Mouse (Mus musculus): Measurements from ENCODE around the gene Ddah2. TPM values are rescaled to one million over a fixed set of nuclear protein-coding genes. Genes with fewer than 3 reads are reported as not detected.

Ddah2 gene
- polyA plus RNA-seq, 1 experiment from 2014 or later = 653 TPM

DNA sequence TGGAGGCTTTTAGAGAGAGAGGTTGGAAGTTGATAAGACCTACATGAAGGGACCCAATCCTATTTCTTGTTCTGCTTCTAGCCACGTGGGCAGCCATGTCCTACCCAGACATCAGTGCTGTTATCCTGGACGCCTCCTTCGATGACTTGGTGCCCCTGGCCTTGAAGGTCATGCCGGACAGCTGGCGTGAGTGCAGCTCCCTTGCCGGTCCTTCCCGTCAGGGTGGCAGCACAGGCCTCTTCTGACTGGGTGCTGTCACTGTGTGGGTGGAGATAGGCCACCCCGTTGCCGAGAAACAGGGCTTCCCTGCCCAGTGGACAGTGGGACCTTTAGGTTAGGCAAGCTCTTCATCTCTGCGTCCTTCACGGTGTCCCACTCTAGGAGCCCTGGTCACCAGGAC is 42.3 kb downstream of the Ddah2 start:
- Histone ChIP-seq H3K27me3 (ENCODE audit: control insufficient read depth, insufficient read depth, low read length) (no peaks in the 10 kb centered on the region), H3K4me1 (ENCODE audit: control insufficient read depth, insufficient read depth, low read length) (peaks cover 5% of the 10 kb centered on the region), H3K9ac (ENCODE audit: low read length) (no peak overlapping the region), H3K4me3 (ENCODE audit: low read depth, low read length) (no peak overlapping the region), H3K27ac (ENCODE audit: low read depth, low read length) (no peak overlapping the region), H3K4me2 (no peak overlapping the region), H3K9me3 (ENCODE audit: control insufficient read depth, low read length) (no peaks in the 10 kb centered on the region), H3K36me3 (ENCODE audit: control insufficient read depth, insufficient read depth, low read length) (peaks cover 8% of the 10 kb centered on the region)
- DNase-seq (ENCODE audit: low spot score, missing footprints) (no peak), ATAC-seq (ENCODE audit: low FRiP score) (no peak)
- WGBS = 89% methylated on average over 11 of the region's 11 CpGs

DNA sequence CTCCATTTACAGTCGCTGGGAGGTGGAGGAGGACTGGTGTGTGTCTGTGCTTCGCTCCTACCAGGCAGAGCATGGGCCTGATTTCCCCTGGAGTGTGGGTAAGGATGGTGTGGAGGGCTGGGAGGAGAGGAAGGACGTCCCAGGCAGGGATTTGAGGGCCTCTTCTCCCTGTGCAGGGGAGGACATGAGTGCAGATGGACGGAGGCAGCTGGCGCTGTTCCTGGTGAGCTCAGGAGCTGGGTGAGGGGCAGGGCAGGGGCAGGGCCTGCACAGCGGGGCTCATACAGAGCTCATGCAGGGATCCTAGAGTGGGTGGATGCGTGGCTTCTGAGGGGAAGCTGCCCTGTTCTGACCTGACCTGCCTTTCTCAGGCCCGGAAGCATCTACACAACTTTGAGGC is 43.5 kb downstream of the Ddah2 start:
- Histone ChIP-seq H3K36me3 (ENCODE audit: control insufficient read depth, insufficient read depth, low read length) (peaks cover 6% of the 10 kb centered on the region), H3K4me1 (ENCODE audit: control insufficient read depth, insufficient read depth, low read length) (peaks cover 8% of the 10 kb centered on the region), H3K4me3 (ENCODE audit: low read depth, low read length) (no peak overlapping the region), H3K27me3 (ENCODE audit: control insufficient read depth, insufficient read depth, low read length) (no peaks in the 10 kb centered on the region), H3K27ac (ENCODE audit: low read depth, low read length) (no peak overlapping the region), H3K9ac (ENCODE audit: low read length) (no peak overlapping the region), H3K9me3 (ENCODE audit: control insufficient read depth, low read length) (no peaks in the 10 kb centered on the region), H3K4me2 (no peak overlapping the region)
- DNase-seq (ENCODE audit: low spot score, missing footprints) (no peak), ATAC-seq (ENCODE audit: low FRiP score) (no peak)
- 76% methylated on average over 8 of the region's 8 CpGs for WGBS

DNA sequence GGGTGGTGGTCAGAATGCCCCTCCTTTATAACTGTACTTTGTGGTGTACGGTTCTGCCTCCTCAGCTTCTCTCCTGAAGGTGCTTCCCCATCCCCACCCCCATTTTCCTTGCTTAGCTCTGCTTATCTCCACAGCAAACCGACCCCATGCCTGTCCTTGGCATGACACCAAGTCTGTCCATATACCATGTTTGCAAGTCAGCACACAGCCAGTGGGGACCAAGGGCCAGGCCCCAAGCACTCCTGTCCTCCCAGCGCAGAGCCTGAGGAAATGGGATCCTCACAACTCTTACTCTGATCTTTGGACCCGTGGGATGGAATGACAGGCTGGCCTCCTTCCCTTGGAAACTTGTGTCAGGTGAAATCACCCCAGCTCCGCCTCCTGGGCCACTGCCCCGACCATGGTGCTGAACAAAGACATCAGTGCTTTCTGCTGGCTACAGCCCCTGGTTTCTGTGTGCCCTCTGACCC is 44.4 kb downstream of the Ddah2 start:
- Histone ChIP-seq H3K4me3 (ENCODE audit: low read depth, low read length) (no peak overlapping the region), H3K9me3 (ENCODE audit: control insufficient read depth, low read length) (no peaks in the 10 kb centered on the region), H3K27ac (ENCODE audit: low read depth, low read length) (no peak overlapping the region), H3K27me3 (ENCODE audit: control insufficient read depth, insufficient read depth, low read length) (no peaks in the 10 kb centered on the region), H3K4me1 (ENCODE audit: control insufficient read depth, insufficient read depth, low read length) (peaks cover 8% of the 10 kb centered on the region), H3K36me3 (ENCODE audit: control insufficient read depth, insufficient read depth, low read length) (peaks cover 4% of the 10 kb centered on the region), H3K9ac (ENCODE audit: low read length) (no peak overlapping the region), H3K4me2 (no peak overlapping the region)
- DNase-seq (ENCODE audit: low spot score, missing footprints) = no peak
- ATAC-seq (ENCODE audit: low FRiP score) = no peak
- 66% methylated on average over 6 of the region's 6 CpGs for WGBS

DNA sequence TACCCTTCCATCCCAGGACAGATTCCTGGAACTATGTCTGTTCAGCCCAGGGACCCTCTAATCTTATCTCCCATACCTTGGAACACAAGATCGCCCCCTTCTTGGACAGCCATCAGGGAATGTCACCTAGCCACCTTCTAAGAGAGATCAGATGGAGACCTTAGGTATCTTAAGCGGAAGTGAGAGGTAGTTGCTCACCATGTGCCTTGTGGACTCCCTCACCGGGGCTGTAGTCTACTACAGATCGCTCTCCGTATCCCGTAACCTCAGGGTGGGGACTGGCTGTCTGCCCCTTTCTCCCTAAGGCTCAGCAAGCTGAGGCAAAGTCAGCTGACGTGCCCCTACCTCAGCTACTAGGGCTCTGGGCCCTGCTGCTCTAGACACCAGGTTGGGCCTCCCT is 45.2 kb downstream of the Ddah2 start:
- H3K4me3 ChIP-seq (ENCODE audit: low read depth, low read length) = no peak overlapping the region
- no peaks in the 10 kb centered on the region for H3K9me3 ChIP-seq (ENCODE audit: control insufficient read depth, low read length)
- H3K36me3 ChIP-seq (ENCODE audit: control insufficient read depth, insufficient read depth, low read length) = peaks cover 4% of the 10 kb centered on the region
- no peak overlapping the region for H3K4me2 ChIP-seq
- H3K27ac ChIP-seq (ENCODE audit: low read depth, low read length) = no peak overlapping the region
- ATAC-seq (ENCODE audit: low FRiP score) = no peak
- no peak for DNase-seq (ENCODE audit: low spot score, missing footprints)
- WGBS = 95% methylated on average over 7 of the region's 7 CpGs
- H3K4me1 ChIP-seq (ENCODE audit: control insufficient read depth, insufficient read depth, low read length) = peaks cover 8% of the 10 kb centered on the region
- no peaks in the 10 kb centered on the region for H3K27me3 ChIP-seq (ENCODE audit: control insufficient read depth, insufficient read depth, low read length)
- H3K9ac ChIP-seq (ENCODE audit: low read length) = no peak overlapping the region

DNA sequence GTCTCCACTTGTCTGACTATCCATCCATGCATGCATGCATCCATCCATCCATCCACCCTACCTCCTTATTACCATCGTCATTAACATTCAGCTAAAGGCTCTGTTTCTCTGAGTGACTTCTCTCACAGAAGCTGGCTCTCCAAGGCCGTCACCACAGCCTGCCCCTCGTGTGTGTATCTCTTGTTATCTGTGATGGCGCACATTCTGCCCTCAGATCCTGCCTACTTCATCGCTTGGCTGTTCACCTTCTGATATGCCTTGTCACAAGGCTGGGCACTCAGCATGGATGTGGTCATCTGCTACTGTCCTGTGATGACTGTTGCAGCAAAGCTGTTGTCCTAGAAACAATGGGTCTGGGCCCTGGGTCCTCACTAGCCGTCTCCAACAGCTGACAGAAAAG is 45.9 kb downstream of the Ddah2 start:
- Histone ChIP-seq H3K9ac (ENCODE audit: low read length) (no peak overlapping the region), H3K4me3 (ENCODE audit: low read depth, low read length) (no peak overlapping the region), H3K9me3 (ENCODE audit: control insufficient read depth, low read length) (no peaks in the 10 kb centered on the region), H3K27me3 (ENCODE audit: control insufficient read depth, insufficient read depth, low read length) (no peaks in the 10 kb centered on the region), H3K4me1 (ENCODE audit: control insufficient read depth, insufficient read depth, low read length) (peaks cover 8% of the 10 kb centered on the region), H3K4me2 (no peak overlapping the region), H3K36me3 (ENCODE audit: control insufficient read depth, insufficient read depth, low read length) (peaks cover 4% of the 10 kb centered on the region), H3K27ac (ENCODE audit: low read depth, low read length) (no peak overlapping the region)
- ATAC-seq (ENCODE audit: low FRiP score) (no peak), DNase-seq (ENCODE audit: low spot score, missing footprints) (no peak)
- WGBS = 81% methylated on average over 6 of the region's 6 CpGs

DNA sequence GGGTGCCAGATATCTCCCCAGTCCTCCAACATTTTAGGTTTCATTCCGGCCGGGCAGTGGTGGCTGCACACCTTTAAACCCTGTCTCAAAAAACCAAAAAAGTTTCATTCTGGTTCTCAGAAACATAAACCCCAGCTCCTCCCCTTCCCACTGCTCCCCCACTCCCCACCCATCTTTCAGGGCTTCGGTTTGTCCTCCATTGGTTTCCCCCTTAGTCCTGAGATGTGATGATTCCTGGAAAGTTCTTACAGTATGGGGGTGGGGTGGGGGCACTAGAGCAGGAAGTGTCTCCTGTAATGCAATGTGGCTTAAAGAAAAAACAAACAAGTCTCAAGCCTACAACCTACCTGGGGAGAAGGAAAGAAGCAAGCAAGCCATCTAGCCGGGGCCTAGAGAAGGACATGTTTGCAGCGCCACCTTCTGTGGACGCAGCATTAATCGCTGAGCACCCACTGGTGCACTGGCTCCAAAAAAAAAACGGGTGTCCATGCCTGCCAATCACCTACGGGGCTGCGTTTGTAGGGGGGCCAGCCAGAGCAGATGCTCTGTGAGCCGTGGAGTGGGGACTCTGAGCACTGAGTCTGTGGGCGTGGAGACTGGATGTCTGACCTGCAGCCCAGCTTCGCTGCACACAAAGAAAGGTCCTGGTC is 47.0 kb downstream of the Ddah2 start:
- peaks cover 4% of the 10 kb centered on the region; the same call in 1 of the 2 replicates for H3K36me3 ChIP-seq (ENCODE audit: control insufficient read depth, insufficient read depth, low read length)
- ATAC-seq (ENCODE audit: low FRiP score) = peak; percentile 50
- H3K9ac ChIP-seq (ENCODE audit: low read length) = peak overlapping the region; percentile 65
- peaks cover 8% of the 10 kb centered on the region for H3K4me1 ChIP-seq (ENCODE audit: control insufficient read depth, insufficient read depth, low read length)
- 22% methylated on average over 13 of the region's 13 CpGs for WGBS
- H3K4me2 ChIP-seq = peak overlapping the region; percentile 39
- H3K9me3 ChIP-seq (ENCODE audit: control insufficient read depth, low read length) = no peaks in the 10 kb centered on the region
- no peak overlapping the region for H3K4me3 ChIP-seq (ENCODE audit: low read depth, low read length)
- no peak overlapping the region for H3K27ac ChIP-seq (ENCODE audit: low read depth, low read length)
- peak; percentile 89 for DNase-seq (ENCODE audit: low spot score, missing footprints)
- H3K27me3 ChIP-seq (ENCODE audit: control insufficient read depth, insufficient read depth, low read length) = no peaks in the 10 kb centered on the region

DNA sequence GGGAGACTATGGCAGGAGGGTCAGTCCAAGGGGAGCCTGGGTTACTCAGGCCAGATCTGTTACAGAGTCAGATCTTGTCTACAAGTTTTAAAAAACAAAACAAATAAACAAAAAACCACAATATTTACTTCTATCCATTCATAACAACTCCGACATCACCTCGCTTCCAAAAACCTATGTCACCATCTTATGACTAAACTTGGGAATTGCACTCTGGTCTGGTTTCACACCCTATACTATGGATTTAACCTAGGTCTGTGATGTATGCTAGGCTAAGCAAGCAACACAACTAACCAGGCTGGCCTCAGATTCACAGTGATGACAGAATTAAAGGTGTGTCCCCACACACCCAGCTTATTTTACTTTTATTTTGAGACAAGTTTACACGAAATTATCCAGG is 47.7 kb downstream of the Ddah2 start:
- Histone ChIP-seq H3K36me3 (ENCODE audit: control insufficient read depth, insufficient read depth, low read length) (peaks cover under 1% of the 10 kb centered on the region; the same call in 1 of the 2 replicates), H3K4me1 (ENCODE audit: control insufficient read depth, insufficient read depth, low read length) (peaks cover 8% of the 10 kb centered on the region), H3K9ac (ENCODE audit: low read length) (peak overlapping the region; percentile 65), H3K27ac (ENCODE audit: low read depth, low read length) (no peak overlapping the region), H3K4me3 (ENCODE audit: low read depth, low read length) (no peak overlapping the region), H3K4me2 (peak overlapping the region; percentile 39), H3K9me3 (ENCODE audit: control insufficient read depth, low read length) (no peaks in the 10 kb centered on the region), H3K27me3 (ENCODE audit: control insufficient read depth, insufficient read depth, low read length) (no peaks in the 10 kb centered on the region)
- WGBS = 69% methylated on average over 3 of the region's 3 CpGs
- DNase-seq (ENCODE audit: low spot score, missing footprints) (no peak), ATAC-seq (ENCODE audit: low FRiP score) (no peak)

DNA sequence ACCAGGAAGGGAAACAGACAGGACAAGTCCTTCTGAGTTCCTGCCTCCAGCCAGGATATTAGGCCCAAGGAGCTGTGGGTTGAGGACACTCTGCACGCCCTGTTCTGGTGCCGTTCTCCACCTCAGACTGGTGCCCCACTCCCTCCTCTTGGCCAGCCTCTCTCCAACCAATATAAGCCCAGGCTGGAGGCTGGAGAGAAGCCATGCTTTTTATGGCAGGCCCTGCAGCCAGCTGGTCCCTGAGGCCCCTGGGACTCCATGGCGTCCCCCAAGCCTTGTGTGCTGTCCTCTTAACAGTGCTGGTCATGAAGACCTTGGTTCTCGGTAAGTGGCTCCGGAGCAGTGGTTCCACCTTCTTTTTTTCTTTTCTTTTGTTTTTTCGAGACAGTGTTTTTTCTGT is 49.3 kb downstream of the Ddah2 start, which contains the start of gene Ly6g5c:
Gene Ly6g5c, plus strand, starts transcription at position 183 of the 400 bp plus-strand sequence.
- no peak within 1 kb of the TSS for H3K9ac ChIP-seq (ENCODE audit: low read length)
- no peak for ATAC-seq (ENCODE audit: low FRiP score)

More for the DNA sequence above, 49.3 kb downstream of the Ddah2 start, which contains the start of gene Ly6g5c:
- peaks cover 8% of the 10 kb centered on the region for H3K4me1 ChIP-seq (ENCODE audit: control insufficient read depth, insufficient read depth, low read length)
- no peaks in the 10 kb centered on the region for H3K36me3 ChIP-seq (ENCODE audit: control insufficient read depth, insufficient read depth, low read length)
- H3K27ac ChIP-seq (ENCODE audit: low read depth, low read length) = no peak within 1 kb of the TSS
- no peaks in the 10 kb centered on the region for H3K9me3 ChIP-seq (ENCODE audit: control insufficient read depth, low read length)
- no peak for DNase-seq (ENCODE audit: low spot score, missing footprints)
- no peak within 1 kb of the TSS for H3K4me2 ChIP-seq
- 89% methylated on average over 6 of the region's 6 CpGs for WGBS
- H3K27me3 ChIP-seq (ENCODE audit: control insufficient read depth, insufficient read depth, low read length) = no peaks in the 10 kb centered on the region
- H3K4me3 ChIP-seq (ENCODE audit: low read depth, low read length) = no peak within 1 kb of the TSS
